Mouse (Mus musculus): ENCODE data around the gene Spo11. TPM values are rescaled to one million over a fixed set of nuclear protein-coding genes. Genes with fewer than 3 reads are reported as not detected.

Spo11 gene
- total and polyA plus RNA-seq, 3 experiments, result 0.16 to 0.34 TPM; not detected in 1

- Histone ChIP-seq H3K27me3 (replicated peaks) (peaks cover 40% of the 10 kb centered on the region), H3K4me3 (replicated peaks in 1 of 3; ENCODE audit: low read depth in 2 of 3, low read length in 2 of 3, poor library complexity in 1 of 3) (no peak overlapping the region), H3K36me3 (replicated peaks in 1 of 2; ENCODE audit: control insufficient read depth in 1 of 2, insufficient read depth in 1 of 2, low read length in 1 of 2) (peaks cover 0 to 2% of the 10 kb centered on the region in 2 experiments), H3K4me2 (ENCODE audit: insufficient read depth, low read depth, poor library complexity, severe bottlenecking) (no peak overlapping the region), H3K79me2 (replicated peaks; ENCODE audit: control insufficient read depth, extremely low read depth, insufficient read depth, poor library complexity, severe bottlenecking) (peaks cover 11% of the 10 kb centered on the region), H3K27ac (ENCODE audit: insufficient read depth, low read depth) (no peak overlapping the region), H3K9ac (ENCODE audit: insufficient read depth, low read depth) (no peak overlapping the region), H3K4me1 (ENCODE audit: control insufficient read depth in 1 of 2, insufficient read depth in 2 of 2) (peaks cover 2 to 8% of the 10 kb centered on the region in 2 experiments), H3K9me3 (replicated peaks; ENCODE audit: low read length) (no peaks in the 10 kb centered on the region)
- in situ Hi-C loops (cut with MboI; ENCODE audit: low pct_ligation_motif_present, low pct_unique_long_range_greater_than_20kb, low sequenced_read_pairs) (loop anchor here (10.0 kb wide), 1 partner anchor 521 kb away; the partner anchor contains the start of gene Fam209), dilution Hi-C loops (cut with MboI; ENCODE audit: extremely low pct_ligation_motif_present, extremely low pct_unique_long_range_greater_than_20kb, low sequenced_read_pairs) (no loop called here)
- peak; percentile 77 for TF ChIP-seq CHD2 (IDR thresholded peaks at IDR 0.05; ENCODE audit: low read length)
- peak; percentile 65 to 94 for TF ChIP-seq CTCF (conservative IDR thresholded peaks at IDR 0.05 in 1 of 2, IDR thresholded peaks at IDR 0.05 in 1 of 2; ENCODE audit: low read depth in 2 of 2, low read length in 2 of 2)
- TF ChIP-seq RAD21 (IDR thresholded peaks at IDR 0.05; ENCODE audit: low read depth, low read length), result peak; percentile 92
- peak; percentile 96 for TF ChIP-seq SMC3 (IDR thresholded peaks at IDR 0.05; ENCODE audit: low read depth, low read length)
- TF ChIP-seq ZC3H11A (IDR thresholded peaks at IDR 0.05; ENCODE audit: low read depth, low read length), result peak; percentile 78
- TF ChIP-seq UBTF (IDR thresholded peaks at IDR 0.05; ENCODE audit: low read depth, low read length), result no peak
- TF ChIP-seq SIN3A (IDR thresholded peaks at IDR 0.05; ENCODE audit: low read length), result no peak
- peak; percentile 83 for TF ChIP-seq MAZ (IDR thresholded peaks at IDR 0.05; ENCODE audit: low read depth, low read length)
- peak; percentile 54; the same call in 1 of the 2 replicates for TF ChIP-seq NELFE (IDR thresholded peaks at IDR 0.05; ENCODE audit: low read depth, low read length)
- 0 out of 2 replicates have a peak, but pooled peaks have one; percentile 18 for TF ChIP-seq BHLHE40 (IDR thresholded peaks at IDR 0.05; ENCODE audit: low read depth, low read length)
- peak; percentile 37; the same call in 1 of the 2 replicates for TF ChIP-seq MAX (IDR thresholded peaks at IDR 0.05; ENCODE audit: low read length)
- DNase-seq (ENCODE audit: extremely low read depth), result peak; percentile 58
Measured at GRCm38 (mm10) chr2:172996207-172996606, 18.7 kb downstream of the Spo11 start.

DNA sequence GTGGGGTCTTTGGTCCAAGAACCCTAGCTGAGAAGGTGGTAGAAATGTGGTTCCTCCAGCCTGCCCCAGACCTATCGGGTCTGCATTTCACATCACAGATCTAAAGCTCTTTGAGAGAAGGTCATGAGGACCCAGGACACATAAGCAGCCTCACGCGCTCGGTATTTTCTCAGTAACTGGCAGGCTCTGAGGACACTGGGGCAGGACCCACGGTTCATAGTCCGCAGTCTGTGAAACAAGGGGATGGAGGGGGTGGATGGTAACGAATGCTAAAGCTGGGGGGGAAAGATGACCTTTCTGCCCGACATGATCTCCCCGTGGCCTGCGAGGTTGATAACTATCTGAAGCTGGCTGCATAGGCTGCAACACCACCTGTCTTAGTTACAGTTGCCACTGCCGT, 20.2 kb downstream of the Spo11 start:
- TF ChIP-seq HCFC1 (IDR thresholded peaks at IDR 0.05; ENCODE audit: low read depth, low read length), result no peak
- no peak for TF ChIP-seq RAD21 (IDR thresholded peaks at IDR 0.05; ENCODE audit: low read depth, low read length)
- TF ChIP-seq ZMIZ1 (IDR thresholded peaks at IDR 0.05; ENCODE audit: low read depth, low read length), result no peak
- no peak for TF ChIP-seq ZC3H11A (IDR thresholded peaks at IDR 0.05; ENCODE audit: low read depth, low read length)
- TF ChIP-seq MXI1 (IDR thresholded peaks at IDR 0.05; ENCODE audit: low read depth, low read length), result no peak
- TF ChIP-seq CTCF (conservative IDR thresholded peaks at IDR 0.05 in 1 of 2, IDR thresholded peaks at IDR 0.05 in 1 of 2; ENCODE audit: low read depth in 2 of 2, low read length in 2 of 2), result no peak
- TF ChIP-seq NELFE (IDR thresholded peaks at IDR 0.05; ENCODE audit: low read depth, low read length), result no peak
- TF ChIP-seq MAFK (IDR thresholded peaks at IDR 0.05; ENCODE audit: insufficient replicate concordance, low read length), result no peak
- TF ChIP-seq KAT2A (IDR thresholded peaks at IDR 0.05; ENCODE audit: insufficient replicate concordance, low read length), result no peak
- no peak for TF ChIP-seq TCF12 (IDR thresholded peaks at IDR 0.05; ENCODE audit: low read depth, low read length)
- in situ Hi-C loops (cut with MboI; ENCODE audit: low pct_ligation_motif_present, low pct_unique_long_range_greater_than_20kb, low sequenced_read_pairs) (loop anchor here (10.0 kb wide), 1 partner anchor 523 kb away; the partner anchor contains the start of gene Fam209), dilution Hi-C loops (cut with MboI; ENCODE audit: extremely low pct_ligation_motif_present, extremely low pct_unique_long_range_greater_than_20kb, low sequenced_read_pairs) (no loop called here)
- H3K4me1 ChIP-seq (ENCODE audit: control insufficient read depth in 1 of 2, insufficient read depth in 2 of 2), result peaks cover 5 to 17% of the 10 kb centered on the region in 2 experiments
- no peak overlapping the region for H3K27ac ChIP-seq (ENCODE audit: insufficient read depth, low read depth)
- H3K9ac ChIP-seq (ENCODE audit: insufficient read depth, low read depth), result no peak overlapping the region
- H3K4me2 ChIP-seq (ENCODE audit: insufficient read depth, low read depth, poor library complexity, severe bottlenecking), result no peak overlapping the region
- peaks cover 27% of the 10 kb centered on the region for H3K79me2 ChIP-seq (replicated peaks; ENCODE audit: control insufficient read depth, extremely low read depth, insufficient read depth, poor library complexity, severe bottlenecking)
- H3K4me3 ChIP-seq (replicated peaks in 1 of 3; ENCODE audit: low read depth in 2 of 3, low read length in 2 of 3, poor library complexity in 1 of 3), result no peak overlapping the region
- no peaks in the 10 kb centered on the region for H3K9me3 ChIP-seq (replicated peaks; ENCODE audit: low read length)
- peaks cover 29% of the 10 kb centered on the region for H3K27me3 ChIP-seq (replicated peaks)
- DNase-seq (ENCODE audit: extremely low read depth), result no peak
- peaks cover 3 to 17% of the 10 kb centered on the region in 2 experiments for H3K36me3 ChIP-seq (replicated peaks in 1 of 2; ENCODE audit: control insufficient read depth in 1 of 2, insufficient read depth in 1 of 2, low read length in 1 of 2)

Data from CH12.LX (cell line).